Mouse (Mus musculus) adrenal gland, postnatal 4 days (tissue): ENCODE results near the gene Ifit3. TPM values are rescaled to one million over a fixed set of nuclear protein-coding genes. Genes with fewer than 3 reads are reported as not detected.
A peak's percentile ranks its signal among the peaks of the same experiment; 100 is the strongest.
"Not testable (repeated sequence)": the region's sequence is repeated elsewhere in the genome, so short reads cannot be mapped to it uniquely, and the experiment has no call there.

Experiments used
- DNase-seq, 2 experiments: peaks; one replicate each; pipeline ENCODE4 v3.0.0; 2021 to 2022; ENCODE audit warnings: low spot score in 2 of 2, mixed read lengths in 2 of 2
- long read RNA-seq, 2 experiments: library from polyadenylated mRNA; stranded (forward); transcript quantifications; one replicate each; pipeline ENCODE4 v2.0.0; 2021
- total RNA-seq, 2 experiments: library from RNA; stranded (reverse); gene quantifications; 2 replicates each; pipeline ENCODE4 v1.2.3; 2021

Ifit3 gene
- 1 to 10 TPM; 3.9 to 4.2 TPM for total RNA-seq
- long read RNA-seq, experiment 1, partial matches to known transcripts: 0 of 3 reads
- long read RNA-seq, experiment 1, other reads (novel, unspliced or antisense): 0 of 3 reads
- long read RNA-seq, experiment 2, partial matches to known transcripts: 0 of 7 reads
- long read RNA-seq, experiment 2, other reads (novel, unspliced or antisense): 4 of 7 reads

GRCm38 (mm10) chr19:34583126-34583766 lies at the start of gene Ifit3:
Gene Ifit3, plus strand, starts transcription at chr19:34583531.
- DNase-seq: not testable (repeated sequence)

GRCm38 (mm10) chr19:34539422-34539821 lies 43.9 kb upstream of the Ifit3 start:
- no peak for DNase-seq

GRCm38 (mm10) chr19:34546211-34546610 lies 37.1 kb upstream of the Ifit3 start:
- no peak for DNase-seq

GRCm38 (mm10) chr19:34547976-34548375 lies 35.4 kb upstream of the Ifit3 start:
- peak; percentile 31 to 63 for DNase-seq

GRCm38 (mm10) chr19:34550205-34550533 lies 33.2 kb upstream of the Ifit3 start:
- no peak for DNase-seq

GRCm38 (mm10) chr19:34550534-34551223 lies 32.7 kb upstream of the Ifit3 start, which contains the start of gene Ifit2:
Gene Ifit2, plus strand, starts transcription at chr19:34550694.
- peak in 1 of 2 experiments; percentile 28 for DNase-seq

- DNase-seq: no peak
Observed at GRCm38 (mm10) chr19:34551981-34552380, 31.4 kb upstream of the Ifit3 start.

GRCm38 (mm10) chr19:34553021-34553420 lies 30.3 kb upstream of the Ifit3 start:
- DNase-seq: no peak

GRCm38 (mm10) chr19:34553522-34553921 lies 29.8 kb upstream of the Ifit3 start:
- DNase-seq: no peak

- DNase-seq: no peak
Observed at GRCm38 (mm10) chr19:34554061-34554460, 29.3 kb upstream of the Ifit3 start.

- no peak for DNase-seq
Observed at GRCm38 (mm10) chr19:34556621-34557020, 26.7 kb upstream of the Ifit3 start.

GRCm38 (mm10) chr19:34562556-34562955 lies 20.8 kb upstream of the Ifit3 start:
- no peak for DNase-seq

GRCm38 (mm10) chr19:34566178-34566784 lies 17.1 kb upstream of the Ifit3 start:
- no peak for DNase-seq

GRCm38 (mm10) chr19:34568988-34569895 lies 14.1 kb upstream of the Ifit3 start:
- no peak for DNase-seq

- DNase-seq: no peak
Observed at GRCm38 (mm10) chr19:34569896-34570476, 13.3 kb upstream of the Ifit3 start.

GRCm38 (mm10) chr19:34571080-34571479 lies 12.3 kb upstream of the Ifit3 start:
- no peak for DNase-seq

- DNase-seq: no peak
Observed at GRCm38 (mm10) chr19:34573650-34574049, 9.7 kb upstream of the Ifit3 start.

- no peak for DNase-seq
Observed at GRCm38 (mm10) chr19:34577121-34577520, 6.2 kb upstream of the Ifit3 start.

- not testable (repeated sequence) for DNase-seq
Observed at GRCm38 (mm10) chr19:34582696-34583095, 635 bp upstream of the Ifit3 start.

GRCm38 (mm10) chr19:34585740-34586458 lies 2.6 kb downstream of the Ifit3 start:
- DNase-seq: not testable (repeated sequence)
